Mouse (Mus musculus): ENCODE data around the gene Slco4c1. TPM values are rescaled to one million over a fixed set of nuclear protein-coding genes. Genes with fewer than 3 reads are reported as not detected.

The Slco4c1 gene
- polyA plus RNA-seq (2012; rRNA removed) (0.26 and 0.30 TPM in 2 replicates), polyA plus RNA-seq (2014; fragmentation: Nextera tagmentation; extraction: Ambion mirVana) (0.52 and 0.83 TPM in 2 replicates)

- H3K27me3 ChIP-seq (ENCODE audit: control insufficient read depth, insufficient read depth, low read length): no peaks in the 10 kb centered on the region; the same call in 1 of the 2 replicates
- no peaks in the 10 kb centered on the region; a peak in 1 of 4 replicates for H3K4me1 ChIP-seq (replicated peaks; ENCODE audit: control insufficient read depth in 2 of 2, insufficient read depth in 2 of 2, low read length in 1 of 2)
- H3K9ac ChIP-seq (replicated peaks): no peak within 1 kb of the TSS
- H3K4me3 ChIP-seq (ENCODE audit: insufficient read depth in 1 of 2, low read depth in 2 of 2, low read length in 2 of 2): peak within 1 kb of the TSS; percentile 43 to 46
- WGBS (ENCODE audit: insufficient replicate concordance): under 1% methylated on average over 36 of the region's 40 CpGs
- H3K9me3 ChIP-seq (ENCODE audit: control insufficient read depth, low read length): no peaks in the 10 kb centered on the region
- DNase-seq (ENCODE audit: low read depth in 3 of 3, low spot score in 3 of 3): no peak
- no peak for TF ChIP-seq CTCF (IDR thresholded peaks at IDR 0.05; ENCODE audit: low read depth)
- no peak for TF ChIP-seq EP300 (IDR thresholded peaks at IDR 0.05; ENCODE audit: low read depth)
- peak within 1 kb of the TSS; percentile 59 for H3K4me2 ChIP-seq (ENCODE audit: low read depth)
- H3K27ac ChIP-seq: no peak within 1 kb of the TSS
- no peaks in the 10 kb centered on the region for H3K36me3 ChIP-seq (replicated peaks; ENCODE audit: control insufficient read depth, insufficient read depth, low read depth)
- ATAC-seq (ENCODE audit: insufficient read depth): peak; percentile 71
Observed at GRCm38 (mm10) chr1:96871528-96872360, at the start of gene Slco4c1. TSS of gene Slco4c1 (minus strand) at chr1:96872171.

- Histone ChIP-seq H3K36me3 (replicated peaks; ENCODE audit: control insufficient read depth, insufficient read depth, low read depth) (no peaks in the 10 kb centered on the region), H3K9me3 (ENCODE audit: control insufficient read depth, low read length) (no peaks in the 10 kb centered on the region), H3K4me2 (ENCODE audit: low read depth) (no peak overlapping the region), H3K9ac (replicated peaks) (no peak overlapping the region), H3K4me3 (ENCODE audit: insufficient read depth in 1 of 2, low read depth in 2 of 2, low read length in 2 of 2) (no peak overlapping the region), H3K27ac (no peak overlapping the region), H3K4me1 (replicated peaks; ENCODE audit: control insufficient read depth in 2 of 2, insufficient read depth in 2 of 2, low read length in 1 of 2) (no peaks in the 10 kb centered on the region), H3K27me3 (ENCODE audit: control insufficient read depth, insufficient read depth, low read length) (no peaks in the 10 kb centered on the region)
- TF ChIP-seq CTCF (IDR thresholded peaks at IDR 0.05; ENCODE audit: low read depth) (no peak), EP300 (IDR thresholded peaks at IDR 0.05; ENCODE audit: low read depth) (no peak)
- ATAC-seq (ENCODE audit: insufficient read depth) (no peak), DNase-seq (ENCODE audit: low read depth in 3 of 3, low spot score in 3 of 3) (no peak)
Observed at GRCm38 (mm10) chr1:96917333-96917732, 45.4 kb upstream of the Slco4c1 start.

GRCm38 (mm10) chr1:96883788-96884187 is 11.8 kb upstream of the Slco4c1 start:
- ATAC-seq (ENCODE audit: insufficient read depth): no peak
- Histone ChIP-seq H3K36me3 (replicated peaks; ENCODE audit: control insufficient read depth, insufficient read depth, low read depth) (no peaks in the 10 kb centered on the region), H3K9me3 (ENCODE audit: control insufficient read depth, low read length) (no peaks in the 10 kb centered on the region), H3K9ac (replicated peaks) (no peak overlapping the region), H3K27me3 (ENCODE audit: control insufficient read depth, insufficient read depth, low read length) (no peaks in the 10 kb centered on the region), H3K4me2 (ENCODE audit: low read depth) (no peak overlapping the region), H3K27ac (no peak overlapping the region), H3K4me1 (replicated peaks; ENCODE audit: control insufficient read depth in 2 of 2, insufficient read depth in 2 of 2, low read length in 1 of 2) (no peaks in the 10 kb centered on the region), H3K4me3 (ENCODE audit: insufficient read depth in 1 of 2, low read depth in 2 of 2, low read length in 2 of 2) (no peak overlapping the region)
- DNase-seq (ENCODE audit: low read depth in 3 of 3, low spot score in 3 of 3): peak in 2 of 3 experiments; percentile 16 to 22
- TF ChIP-seq EP300 (IDR thresholded peaks at IDR 0.05; ENCODE audit: low read depth): no peak
- no peak for TF ChIP-seq CTCF (IDR thresholded peaks at IDR 0.05; ENCODE audit: low read depth)

DNA sequence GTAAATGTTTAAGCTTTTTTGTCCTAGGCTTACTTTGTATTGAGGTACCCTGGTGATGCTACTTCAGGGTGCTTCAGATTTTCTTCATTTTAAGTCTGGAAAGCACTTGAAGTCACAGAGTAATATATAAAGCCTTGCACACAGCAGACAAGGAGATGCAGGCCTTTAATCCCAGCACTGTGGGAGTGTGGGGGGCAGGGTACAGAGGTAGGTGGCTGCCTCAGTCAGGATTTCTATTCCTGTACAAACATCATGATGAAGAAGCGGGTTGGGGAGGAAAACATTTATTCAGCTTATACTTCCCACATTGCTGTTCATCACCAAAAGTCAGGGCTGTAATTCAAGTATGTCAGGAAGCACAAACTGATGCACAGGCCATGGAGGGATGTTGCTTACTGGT is 6.6 kb upstream of the Slco4c1 start:
- no peaks in the 10 kb centered on the region for H3K36me3 ChIP-seq (replicated peaks; ENCODE audit: control insufficient read depth, insufficient read depth, low read depth)
- DNase-seq (ENCODE audit: low read depth in 3 of 3, low spot score in 3 of 3) (no peak), ATAC-seq (ENCODE audit: insufficient read depth) (no peak)
- H3K9me3 ChIP-seq (ENCODE audit: control insufficient read depth, low read length): no peaks in the 10 kb centered on the region
- no peak overlapping the region for H3K4me2 ChIP-seq (ENCODE audit: low read depth)
- WGBS (ENCODE audit: insufficient replicate concordance): 44% methylated on average over 1 of the region's 1 CpGs
- H3K4me3 ChIP-seq (ENCODE audit: insufficient read depth in 1 of 2, low read depth in 2 of 2, low read length in 2 of 2): no peak overlapping the region
- H3K9ac ChIP-seq (replicated peaks): no peak overlapping the region
- no peaks in the 10 kb centered on the region for H3K4me1 ChIP-seq (replicated peaks; ENCODE audit: control insufficient read depth in 2 of 2, insufficient read depth in 2 of 2, low read length in 1 of 2)
- no peak for TF ChIP-seq EP300 (IDR thresholded peaks at IDR 0.05; ENCODE audit: low read depth)
- no peak for TF ChIP-seq CTCF (IDR thresholded peaks at IDR 0.05; ENCODE audit: low read depth)
- no peaks in the 10 kb centered on the region for H3K27me3 ChIP-seq (ENCODE audit: control insufficient read depth, insufficient read depth, low read length)
- no peak overlapping the region for H3K27ac ChIP-seq

DNA sequence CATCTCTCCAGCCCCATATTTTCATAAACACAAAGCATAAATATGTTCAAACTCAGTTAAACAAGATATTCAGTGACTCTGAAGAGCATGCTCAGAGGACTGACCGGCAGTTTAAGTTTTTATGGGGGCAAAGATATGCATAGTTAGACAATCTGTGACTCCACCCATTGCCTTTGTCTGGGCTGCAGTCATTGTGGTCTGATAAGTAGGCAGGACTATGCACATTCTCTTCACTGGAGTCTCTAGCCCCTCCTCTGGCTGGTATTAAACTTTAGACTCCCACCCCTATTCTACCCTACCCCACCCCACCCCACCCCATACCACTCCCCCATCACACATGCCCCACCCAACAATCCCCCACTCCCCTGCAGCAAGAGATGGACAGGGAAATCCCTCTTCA is 4.1 kb upstream of the Slco4c1 start:
- Histone ChIP-seq H3K9me3 (ENCODE audit: control insufficient read depth, low read length) (no peaks in the 10 kb centered on the region), H3K4me2 (ENCODE audit: low read depth) (no peak overlapping the region), H3K27me3 (ENCODE audit: control insufficient read depth, insufficient read depth, low read length) (no peaks in the 10 kb centered on the region; the same call in 1 of the 2 replicates), H3K27ac (no peak overlapping the region), H3K4me1 (replicated peaks; ENCODE audit: control insufficient read depth in 2 of 2, insufficient read depth in 2 of 2, low read length in 1 of 2) (no peaks in the 10 kb centered on the region), H3K4me3 (ENCODE audit: insufficient read depth in 1 of 2, low read depth in 2 of 2, low read length in 2 of 2) (no peak overlapping the region), H3K9ac (replicated peaks) (no peak overlapping the region), H3K36me3 (replicated peaks; ENCODE audit: control insufficient read depth, insufficient read depth, low read depth) (no peaks in the 10 kb centered on the region)
- TF ChIP-seq EP300 (IDR thresholded peaks at IDR 0.05; ENCODE audit: low read depth) (no peak), CTCF (IDR thresholded peaks at IDR 0.05; ENCODE audit: low read depth) (no peak)
- DNase-seq (ENCODE audit: low read depth in 3 of 3, low spot score in 3 of 3): no peak
- no peak for ATAC-seq (ENCODE audit: insufficient read depth)
- 52% methylated on average over 1 of the region's 1 CpGs for WGBS (ENCODE audit: insufficient replicate concordance)
